Mouse (Mus musculus): ENCODE measurements around the gene Arhgap35. TPM values are rescaled to one million over a fixed set of nuclear protein-coding genes. Genes with fewer than 3 reads are reported as not detected.

Arhgap35 gene
- polyA plus RNA-seq (2015; fragmentation: Illumina TruSeq; extraction: RNeasy Lipid Tissue Mini Kit (QIAGEN cat#74804); ENCODE audit: low read depth, low replicate concordance): 60.4 TPM

DNA sequence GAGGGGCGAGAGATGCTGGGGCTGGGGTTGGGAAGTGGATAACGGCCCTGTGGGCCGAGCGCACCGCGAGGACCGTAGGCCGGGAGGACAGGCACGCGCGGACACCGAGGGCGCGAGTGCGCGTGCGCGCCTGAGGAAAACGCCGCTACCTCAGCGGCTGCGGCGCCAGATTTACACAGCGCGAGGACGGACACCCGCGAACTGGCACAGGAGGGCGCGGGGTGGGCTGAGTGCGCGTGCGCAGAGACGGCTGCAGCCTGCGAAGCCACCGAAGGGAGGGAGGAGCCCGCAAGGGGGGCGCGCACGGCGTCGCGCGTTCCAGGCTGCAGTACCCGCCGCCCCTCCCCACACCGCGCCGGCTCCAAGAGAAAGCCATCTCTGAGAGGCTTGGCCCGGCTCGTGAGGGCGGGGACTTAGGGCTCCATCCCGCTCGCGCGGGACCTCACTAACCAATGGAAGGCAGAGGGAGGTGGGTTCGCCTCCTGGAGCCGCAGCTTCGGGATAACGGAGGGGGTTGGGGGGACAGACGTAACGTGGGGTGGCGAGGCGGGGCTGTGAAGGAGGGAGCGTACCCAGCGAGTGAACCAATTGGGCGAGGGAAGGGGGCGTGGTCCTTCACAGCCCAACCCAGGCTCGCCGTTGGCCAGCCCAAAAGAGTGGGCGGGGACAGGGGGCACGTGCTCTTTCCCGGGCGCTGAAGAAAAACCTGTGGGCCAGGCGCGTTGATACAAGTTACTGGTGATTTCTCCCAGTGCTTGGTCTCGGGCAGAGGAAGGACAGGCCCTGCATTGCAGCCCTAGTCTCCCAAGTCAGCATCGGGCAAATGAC is at the start of gene Arhgap35:
Gene Arhgap35 (minus strand): TSS at position 106 of the 828 bp plus-strand sequence.

DNA sequence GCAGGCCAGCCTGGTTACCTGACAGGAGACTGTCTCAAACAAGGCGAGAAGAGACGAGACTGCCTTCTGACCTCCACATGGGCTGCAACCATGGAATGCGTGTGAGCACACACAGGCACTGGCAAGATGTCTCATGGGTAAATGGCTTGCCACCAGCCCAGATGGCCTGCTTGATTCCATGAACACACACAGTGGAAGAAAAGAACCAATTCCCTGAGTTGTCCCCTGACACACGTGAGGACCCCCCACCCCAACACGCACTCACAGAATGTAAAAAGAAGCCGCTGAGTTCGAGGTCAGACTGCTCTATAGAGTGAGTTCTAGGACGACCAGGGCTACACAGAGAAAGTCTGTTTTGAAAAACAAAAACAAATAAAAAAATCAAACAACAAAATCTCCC is 137.2 kb downstream of the Arhgap35 start, which contains the start of gene Npas1:
Gene Npas1 (minus strand): TSS at position 101 of the 400 bp plus-strand sequence.

DNA sequence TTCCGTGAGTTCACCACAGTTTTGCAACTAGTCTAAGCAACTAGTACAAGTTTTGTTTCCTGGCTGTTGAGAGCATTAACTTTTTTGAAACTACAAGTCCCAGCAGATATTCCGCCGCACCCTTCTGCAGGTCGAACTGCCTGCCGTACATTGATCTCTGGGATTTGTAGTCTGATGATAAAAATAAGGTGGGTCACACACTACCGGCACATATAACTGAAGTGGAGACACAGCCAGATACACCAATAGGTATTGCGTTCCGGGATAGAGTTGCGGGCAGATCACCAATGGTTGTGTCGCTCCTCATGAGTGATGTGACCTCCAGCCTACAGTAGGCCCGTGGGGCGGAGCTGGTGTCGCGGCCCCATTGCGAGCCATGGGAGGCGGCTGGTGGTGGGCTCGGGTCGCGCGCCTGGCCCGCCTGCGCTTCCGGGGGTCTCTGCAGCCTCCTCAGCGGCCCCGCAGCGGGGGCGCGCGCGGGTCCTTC is 162.2 kb downstream of the Arhgap35 start, which contains the start of gene Tmem160:
Gene Tmem160 (plus strand): TSS at position 193 of the 487 bp plus-strand sequence.

Other genes starting within 250 kb of the Arhgap35 start
- gene Sae1, start 227.2 kb downstream of the Arhgap35 start, polyA plus RNA-seq (2015; fragmentation: Illumina TruSeq; extraction: RNeasy Lipid Tissue Mini Kit (QIAGEN cat#74804); ENCODE audit: low read depth, low replicate concordance): 109 TPM
- gene Zc3h4, start 214.1 kb downstream of the Arhgap35 start, polyA plus RNA-seq (2015; fragmentation: Illumina TruSeq; extraction: RNeasy Lipid Tissue Mini Kit (QIAGEN cat#74804); ENCODE audit: low read depth, low replicate concordance): 19.6 TPM
- 66.1 TPM for gene Tmem160, start 162.2 kb downstream of the Arhgap35 start, polyA plus RNA-seq (2015; fragmentation: Illumina TruSeq; extraction: RNeasy Lipid Tissue Mini Kit (QIAGEN cat#74804); ENCODE audit: low read depth, low replicate concordance)
- 7.1 TPM for gene Npas1, start 137.3 kb downstream of the Arhgap35 start, polyA plus RNA-seq (2015; fragmentation: Illumina TruSeq; extraction: RNeasy Lipid Tissue Mini Kit (QIAGEN cat#74804); ENCODE audit: low read depth, low replicate concordance)
- not detected for gene Ceacam15, start 60.7 kb upstream of the Arhgap35 start, polyA plus RNA-seq (2015; fragmentation: Illumina TruSeq; extraction: RNeasy Lipid Tissue Mini Kit (QIAGEN cat#74804); ENCODE audit: low read depth, low replicate concordance)
- gene Ceacam9, start 106.9 kb upstream of the Arhgap35 start, polyA plus RNA-seq (2015; fragmentation: Illumina TruSeq; extraction: RNeasy Lipid Tissue Mini Kit (QIAGEN cat#74804); ENCODE audit: low read depth, low replicate concordance): 0.55 TPM
- gene Ap2s1, start 123.4 kb upstream of the Arhgap35 start, polyA plus RNA-seq (2015; fragmentation: Illumina TruSeq; extraction: RNeasy Lipid Tissue Mini Kit (QIAGEN cat#74804); ENCODE audit: low read depth, low replicate concordance): 421 TPM
- 2.6 TPM for gene Slc1a5, start 166.3 kb upstream of the Arhgap35 start, polyA plus RNA-seq (2015; fragmentation: Illumina TruSeq; extraction: RNeasy Lipid Tissue Mini Kit (QIAGEN cat#74804); ENCODE audit: low read depth, low replicate concordance)
- gene Strn4, start 200.9 kb upstream of the Arhgap35 start, polyA plus RNA-seq (2015; fragmentation: Illumina TruSeq; extraction: RNeasy Lipid Tissue Mini Kit (QIAGEN cat#74804); ENCODE audit: low read depth, low replicate concordance): 165 TPM
- 36.4 TPM for gene Fkrp, start 201.7 kb upstream of the Arhgap35 start, polyA plus RNA-seq (2015; fragmentation: Illumina TruSeq; extraction: RNeasy Lipid Tissue Mini Kit (QIAGEN cat#74804); ENCODE audit: low read depth, low replicate concordance)
- gene Prkd2, start 227.9 kb upstream of the Arhgap35 start, polyA plus RNA-seq (2015; fragmentation: Illumina TruSeq; extraction: RNeasy Lipid Tissue Mini Kit (QIAGEN cat#74804); ENCODE audit: low read depth, low replicate concordance): 4.0 TPM

All from brain, adult 10 weeks (tissue).